Mouse (Mus musculus) G1E (cell line): ENCODE measurements at regions not wholly inside any gene's neighbourhood (a gene's known extent, or its start where the extent isn't known, plus 50 kb on each side); places are given as distances from the start of the nearest gene placed in this dataset.

ENCODE experiments used
- CTCF ChIP-seq: IDR thresholded peaks from 2 replicates; pipeline ENCODE4 v1.5.1; 2012; ENCODE audit warnings: low read depth, low read length, inconsistent platforms, mixed read lengths
- POLR2AphosphoS5 ChIP-seq: IDR thresholded peaks from 2 replicates; pipeline ENCODE4 v1.6.1; 2012; ENCODE audit warnings: low read depth, low read length, inconsistent platforms; ENCODE audit not compliant: insufficient replicate concordance
- TAL1 ChIP-seq: conservative IDR thresholded peaks from 2 replicates; pipeline ENCODE4 v1.6.1; 2012; ENCODE audit warnings: low read depth, low read length, inconsistent platforms, mixed read lengths

- TF ChIP-seq POLR2AphosphoS5: no peak
- TF ChIP-seq TAL1: no peak
- TF ChIP-seq CTCF: no peak
Observed at GRCm38 (mm10) chr1:63920181-63920933, 151.3 kb upstream of the 4933402D24Rik start.
